Mouse (Mus musculus) layer of hippocampus, postnatal 25 days (tissue): ENCODE data around the gene Exosc2. TPM values are rescaled to one million over a fixed set of nuclear protein-coding genes. Genes with fewer than 3 reads are reported as not detected.

Experiments
- DNase-seq, 2 experiments: peaks; one replicate each; pipeline ENCODE4 v3.0.0; 2022; ENCODE audit warnings: mixed read lengths in 2 of 2, low spot score in 1 of 2; ENCODE audit errors: extremely low spot score in 1 of 2
- total RNA-seq, 2 experiments: library from RNA; stranded (reverse); gene quantifications; 2 replicates each; pipeline ENCODE4 v1.2.3; 2021

Exosc2 gene
- 10 to 100 TPM; 20.3 to 20.6 TPM for total RNA-seq

DNA sequence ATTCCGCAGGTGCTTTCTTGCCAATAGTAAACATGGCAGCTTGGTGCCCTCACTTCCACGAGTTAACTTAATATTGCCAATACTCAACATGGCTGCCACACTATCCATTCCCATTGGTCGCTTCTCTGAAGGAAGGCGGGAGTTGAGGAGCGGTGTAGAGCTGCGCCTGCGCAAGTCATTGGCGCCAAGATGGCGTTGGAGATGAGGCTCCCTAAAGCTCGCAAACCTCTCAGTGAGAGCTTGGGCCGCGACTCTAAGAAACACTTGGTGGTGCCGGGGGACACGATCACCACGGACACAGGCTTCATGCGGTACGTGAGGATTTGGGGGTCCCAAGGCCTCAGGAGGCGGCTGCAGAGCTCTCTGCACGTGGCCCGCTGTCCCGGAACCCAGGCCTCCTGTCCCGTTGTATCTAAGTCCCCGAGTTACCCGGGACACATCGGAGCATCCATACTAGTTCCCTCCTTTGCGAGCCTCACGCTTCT lies at the start of gene Exosc2:
Gene Exosc2 (plus strand): TSS at position 165 of the 485 bp plus-strand sequence.
- peak; percentile 73 to 74 for DNase-seq

DNA sequence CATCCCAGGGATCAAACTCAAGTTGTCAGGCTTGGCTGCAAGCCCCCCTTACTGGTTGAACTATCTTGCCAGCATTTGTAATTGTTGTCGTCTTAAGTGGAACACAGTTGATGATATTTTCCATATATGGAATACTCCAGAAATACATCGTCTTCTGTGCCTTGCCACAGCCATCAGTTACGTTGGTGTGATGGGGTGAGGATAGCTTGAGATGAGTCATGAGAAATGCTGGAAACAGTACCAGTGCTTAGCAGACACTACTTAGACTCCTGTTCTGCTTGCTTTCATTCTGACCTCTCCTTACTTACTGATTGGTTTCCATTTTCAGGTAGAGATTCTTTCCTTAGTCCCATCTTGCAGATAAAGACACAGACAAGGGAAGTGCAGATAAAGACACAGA lies 37.0 kb upstream of the Exosc2 start:
- DNase-seq, result no peak

DNA sequence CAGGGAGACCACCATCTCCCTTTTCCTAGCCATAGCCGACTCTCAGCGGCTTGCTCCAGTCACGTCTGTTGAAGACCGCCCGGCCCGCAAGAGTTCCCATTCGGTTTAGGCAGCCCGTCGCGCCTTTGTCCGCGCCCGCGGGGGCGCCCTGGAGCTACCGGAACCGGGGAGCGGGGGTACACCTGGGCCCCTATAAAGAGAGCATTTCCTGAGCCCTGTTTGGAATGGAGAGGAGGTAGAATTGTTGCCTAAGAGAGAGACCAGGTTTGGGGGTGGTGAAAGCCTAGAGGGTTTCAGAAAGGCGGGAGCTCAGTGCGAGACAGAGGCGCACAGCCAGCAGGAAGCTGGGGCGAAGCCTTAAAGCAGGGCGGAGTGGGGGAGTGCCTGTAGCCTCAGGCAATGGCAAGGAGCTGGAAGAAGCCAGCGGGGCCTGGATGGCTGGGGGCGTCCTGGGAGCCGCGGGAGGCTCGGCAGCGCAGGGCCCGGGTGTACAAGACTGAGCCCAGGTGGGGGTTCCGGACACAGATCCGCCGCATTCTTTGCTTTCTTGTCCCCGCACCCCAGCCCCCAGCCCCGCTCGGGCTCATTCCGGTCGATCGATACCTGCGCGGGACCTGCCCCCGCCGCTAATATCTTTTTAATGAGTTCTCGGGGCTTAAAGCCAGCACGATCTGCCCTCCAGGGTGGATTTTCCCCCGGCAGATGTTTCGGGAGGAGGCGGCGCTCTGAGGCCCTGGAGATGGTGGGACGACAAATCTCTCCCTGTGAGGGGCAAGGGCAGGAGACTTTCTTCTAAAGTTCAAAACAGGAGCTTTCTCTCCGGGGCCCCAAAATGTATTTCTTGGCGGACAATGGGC lies 35.0 kb upstream of the Exosc2 start:
- no peak for DNase-seq

DNA sequence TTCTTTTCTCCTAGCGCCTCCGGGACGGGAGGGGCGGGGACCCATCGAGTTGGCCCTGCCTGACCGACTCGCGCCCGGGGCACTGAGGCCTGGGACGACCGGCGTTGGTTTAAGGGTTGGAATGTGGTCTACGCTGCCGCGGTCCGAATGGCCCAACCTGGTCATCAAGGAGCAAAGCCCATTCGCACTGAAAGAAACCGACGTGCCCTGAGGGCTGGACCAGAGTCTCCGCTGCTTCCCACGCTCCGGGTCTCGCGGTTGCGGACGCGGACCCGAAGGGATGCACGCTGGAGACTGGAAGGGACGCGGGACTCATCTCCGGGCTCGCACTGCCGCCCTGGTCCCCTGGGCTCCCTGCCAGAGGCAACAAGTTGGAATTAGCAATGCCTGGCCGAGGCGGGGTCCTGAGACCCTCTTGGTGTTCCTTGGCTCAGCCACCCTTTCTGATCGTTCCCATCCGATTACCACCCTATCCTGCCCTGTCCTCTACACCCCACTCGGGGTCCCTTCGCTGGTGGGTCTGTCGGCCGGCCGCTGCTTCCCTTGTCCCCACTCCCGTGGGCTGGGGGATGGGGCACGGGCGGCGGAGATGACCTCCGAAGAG lies 34.3 kb upstream of the Exosc2 start:
- no peak for DNase-seq

DNA sequence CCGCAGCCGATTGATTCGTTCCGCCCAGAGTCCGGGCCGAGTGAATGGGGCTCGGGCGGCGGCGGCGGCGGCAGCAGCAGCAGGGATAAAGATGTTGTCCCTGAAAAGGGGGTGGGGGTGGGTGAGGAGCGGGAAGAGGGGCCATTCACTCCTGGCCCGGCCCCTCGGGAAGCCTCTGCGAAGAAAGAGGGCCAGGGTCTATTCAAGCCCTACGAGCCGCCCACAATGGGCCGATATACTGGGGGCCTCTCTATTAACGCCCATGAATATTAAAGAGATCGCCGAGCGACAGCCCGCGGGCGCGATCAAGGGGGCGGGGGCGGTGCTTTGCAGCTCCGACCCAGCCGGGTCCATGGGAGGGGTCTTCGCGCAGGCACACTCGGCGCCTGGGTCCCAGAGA lies 33.8 kb upstream of the Exosc2 start:
- no peak for DNase-seq

DNA sequence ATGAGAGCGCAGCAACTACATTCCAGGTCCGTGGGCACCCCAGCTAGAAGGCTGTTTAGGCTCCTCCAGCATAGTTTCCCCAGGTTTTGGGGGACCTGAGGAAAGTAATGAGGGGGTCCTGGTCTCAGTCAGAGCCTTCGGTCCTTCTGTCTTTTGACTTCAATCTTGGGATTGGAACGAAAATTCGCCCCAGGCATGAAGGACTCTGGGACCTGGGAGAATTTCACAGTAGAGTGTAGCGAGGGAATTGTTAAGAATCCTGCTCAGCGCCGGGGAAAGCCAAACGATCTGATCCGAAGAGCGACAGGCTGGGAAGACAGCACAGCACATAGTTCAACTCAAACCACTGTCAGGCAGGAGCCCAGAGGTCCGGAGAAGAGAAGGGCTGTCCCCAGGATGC lies 33.2 kb upstream of the Exosc2 start:
- DNase-seq, result no peak

DNA sequence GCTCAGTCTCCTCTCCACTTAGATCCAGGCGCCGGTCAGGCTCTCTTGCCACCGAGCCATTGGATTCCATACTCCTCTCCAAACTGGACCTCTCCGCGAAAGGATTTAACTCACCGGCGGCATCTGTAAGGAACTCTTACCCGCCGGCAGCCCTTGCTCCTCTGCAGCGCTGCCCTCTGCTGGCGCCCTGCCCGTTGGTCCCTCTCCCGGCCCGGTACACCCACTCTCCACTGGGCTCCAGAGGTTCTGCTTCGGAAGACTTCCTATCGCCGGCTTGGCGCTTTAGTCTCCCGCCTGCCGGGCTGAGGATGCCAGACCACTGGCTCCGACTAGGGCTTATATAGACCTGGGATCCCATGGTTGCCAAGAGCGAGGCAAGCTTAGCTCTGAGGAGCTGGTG lies 32.7 kb upstream of the Exosc2 start:
- DNase-seq, result peak in 1 of 2 experiments; percentile 38

DNA sequence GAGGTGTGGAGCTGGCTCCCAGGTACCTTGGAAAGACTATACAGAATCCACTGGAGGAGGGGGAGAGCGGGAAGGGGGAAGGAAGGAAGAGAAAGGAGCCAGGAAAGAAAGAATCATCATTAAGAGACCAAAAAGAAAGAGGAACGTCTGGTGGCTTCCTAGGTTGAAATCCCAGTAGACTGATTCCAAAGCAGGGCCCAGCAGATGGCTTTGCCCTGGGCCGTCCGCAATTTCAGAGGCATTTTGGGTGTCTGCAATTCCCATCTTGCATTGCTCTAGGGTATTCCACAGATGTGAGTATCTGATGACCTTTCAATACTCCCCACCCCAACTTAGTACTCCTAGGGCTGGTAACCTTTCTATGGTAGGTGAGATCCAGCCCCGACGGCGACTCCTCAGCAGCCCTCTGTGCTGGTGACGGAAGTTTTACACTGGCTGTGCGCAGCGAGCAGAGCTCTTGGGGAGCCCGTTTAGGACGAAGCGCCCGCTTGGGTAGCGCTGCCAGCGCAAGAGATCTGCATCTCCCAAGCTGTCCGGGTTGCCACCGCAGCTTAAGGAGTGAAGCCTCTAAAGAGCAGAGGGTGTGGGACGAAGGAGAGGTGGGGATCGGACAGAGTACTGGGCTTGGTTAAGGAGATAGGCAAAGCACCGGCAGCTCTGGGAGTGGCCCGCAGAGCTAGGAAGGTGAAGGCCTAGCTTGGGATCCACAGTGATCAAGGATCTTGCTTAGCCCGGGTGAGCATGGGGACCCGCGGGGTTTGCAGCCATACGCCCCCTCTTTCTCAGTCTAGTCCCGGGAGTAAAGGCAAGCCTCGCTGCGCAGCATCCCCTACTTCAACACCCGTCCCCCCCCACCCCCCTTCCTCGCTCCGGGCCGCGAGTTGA lies 31.7 kb upstream of the Exosc2 start:
- no peak for DNase-seq

DNA sequence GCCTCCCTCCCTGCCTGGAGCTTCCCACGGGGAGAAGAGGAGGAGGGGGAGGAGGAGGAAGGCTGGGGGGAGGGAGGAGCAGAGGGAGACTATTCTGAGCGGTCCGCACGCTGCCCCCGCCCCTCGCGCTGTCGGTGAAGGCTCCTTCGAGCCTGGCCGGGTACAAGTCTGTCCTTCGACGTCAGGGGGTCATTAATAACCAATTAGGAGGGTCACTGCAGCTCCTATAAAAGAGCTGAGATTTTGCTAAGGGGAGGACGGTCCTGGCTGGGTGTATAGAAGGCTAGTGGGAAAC lies 31.1 kb upstream of the Exosc2 start:
- no peak for DNase-seq

DNA sequence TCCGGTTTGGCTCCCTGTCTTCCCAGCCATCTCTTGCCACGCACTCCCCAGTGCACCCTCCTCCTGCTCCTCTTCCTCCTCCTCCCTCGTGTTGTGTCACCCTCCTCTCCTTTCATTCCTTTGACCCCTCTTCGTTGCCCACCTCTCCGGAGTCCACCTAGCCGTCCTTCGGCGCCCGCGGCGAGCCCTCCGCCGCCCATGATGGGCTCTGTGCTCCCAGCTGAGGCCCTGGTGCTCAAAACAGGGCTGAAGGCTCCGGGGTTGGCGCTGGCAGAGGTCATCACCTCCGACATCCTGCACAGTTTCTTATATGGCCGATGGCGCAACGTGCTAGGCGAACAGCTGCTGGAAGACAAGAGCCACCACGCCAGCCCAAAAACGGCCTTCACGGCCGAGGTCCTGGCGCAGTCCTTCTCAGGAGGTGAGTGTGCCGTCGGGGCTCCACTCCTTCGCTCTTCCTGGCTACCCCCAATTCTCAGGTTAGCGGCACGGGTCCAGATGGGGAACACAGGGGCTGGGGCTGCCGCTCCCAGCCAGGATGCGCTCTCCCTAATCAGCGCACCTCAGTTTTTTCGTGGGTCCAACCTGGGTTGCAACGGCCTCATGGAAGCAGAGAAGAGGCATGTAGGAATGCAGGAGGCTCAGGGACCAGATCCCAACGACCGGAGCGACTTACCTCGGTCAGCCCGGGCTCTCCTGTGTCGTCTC lies 30.5 kb upstream of the Exosc2 start, which contains the start of gene Prdm12:
Gene Prdm12 (plus strand): TSS at position 137 of the 708 bp plus-strand sequence.
- no peak for DNase-seq

DNA sequence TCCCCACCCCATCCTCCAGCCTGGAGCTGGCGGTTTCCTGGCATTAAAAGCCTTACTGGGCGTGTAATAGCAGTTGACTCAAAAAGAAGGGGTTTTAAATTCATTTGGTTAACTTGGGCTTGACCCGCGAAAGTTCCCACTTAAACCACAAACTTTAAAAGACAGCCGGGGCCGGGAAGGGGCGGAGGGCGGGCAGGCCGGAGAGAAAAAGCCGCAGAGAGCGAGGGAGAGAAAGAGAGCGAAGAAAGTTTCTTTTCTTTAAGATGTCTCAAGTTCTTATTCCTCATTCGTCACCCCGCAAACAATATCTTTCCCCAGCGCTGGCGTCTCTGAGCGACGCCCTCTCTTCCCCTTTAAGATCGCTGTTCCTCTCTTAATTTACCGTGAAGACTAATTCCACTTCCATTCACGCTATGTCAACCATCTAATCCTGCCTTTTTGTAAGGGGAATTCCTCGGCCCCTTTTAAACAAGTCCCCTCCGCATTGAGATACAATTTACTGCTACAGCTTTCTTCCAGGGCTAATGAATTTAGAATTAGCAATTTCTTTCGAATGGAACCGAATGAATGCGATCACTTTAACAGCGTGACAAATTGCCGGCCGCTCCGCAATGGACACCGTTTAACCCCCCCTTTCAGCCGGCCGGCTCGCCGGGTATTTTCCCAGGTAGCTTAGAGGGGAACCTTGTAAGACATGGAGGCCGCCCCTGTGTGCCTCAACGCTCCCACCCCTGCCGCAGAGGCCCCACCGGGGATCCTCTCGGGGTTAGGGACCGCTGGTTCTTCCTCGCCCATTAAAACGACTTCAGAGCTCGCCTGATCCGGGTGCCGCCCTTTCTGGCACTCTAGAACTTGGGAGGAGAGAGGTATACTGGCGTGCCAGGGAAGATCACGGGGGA lies 29.7 kb upstream of the Exosc2 start:
- no peak for DNase-seq

DNA sequence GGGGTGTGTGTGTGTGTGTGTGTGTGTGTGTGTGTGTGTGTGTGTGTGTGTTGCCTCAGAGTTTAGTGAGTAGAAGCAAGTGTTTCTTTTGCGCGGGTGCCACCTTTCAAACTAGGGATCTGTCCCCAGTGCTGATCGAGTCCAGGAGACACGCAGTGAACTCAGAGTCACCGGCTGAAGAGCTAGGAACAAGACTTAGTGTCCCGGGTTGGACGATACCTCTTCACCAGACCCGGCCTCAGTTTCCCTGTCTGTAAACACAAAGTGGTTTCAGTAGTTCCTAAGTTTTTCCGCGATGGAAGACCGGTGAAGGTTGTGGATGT lies 29.0 kb upstream of the Exosc2 start:
- DNase-seq, result no peak

DNA sequence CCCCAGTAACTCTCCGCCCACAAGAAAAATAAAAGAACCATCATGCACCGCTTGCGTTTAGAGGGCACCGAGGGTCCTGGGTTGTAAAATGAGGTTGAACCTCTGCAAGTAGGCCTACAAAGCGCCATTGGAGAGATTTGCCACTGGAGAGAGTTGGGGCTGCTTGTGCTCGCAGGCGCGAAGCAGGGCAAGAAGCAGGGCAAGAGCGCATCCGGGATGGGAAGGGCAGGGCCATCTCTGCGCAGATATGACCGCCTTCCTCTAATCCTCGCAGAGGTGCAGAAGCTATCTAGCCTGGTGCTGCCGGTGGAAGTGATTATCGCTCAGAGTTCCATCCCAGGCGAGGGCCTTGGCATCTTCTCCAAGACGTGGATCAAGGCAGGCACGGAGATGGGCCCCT lies 28.6 kb upstream of the Exosc2 start:
- no peak for DNase-seq

DNA sequence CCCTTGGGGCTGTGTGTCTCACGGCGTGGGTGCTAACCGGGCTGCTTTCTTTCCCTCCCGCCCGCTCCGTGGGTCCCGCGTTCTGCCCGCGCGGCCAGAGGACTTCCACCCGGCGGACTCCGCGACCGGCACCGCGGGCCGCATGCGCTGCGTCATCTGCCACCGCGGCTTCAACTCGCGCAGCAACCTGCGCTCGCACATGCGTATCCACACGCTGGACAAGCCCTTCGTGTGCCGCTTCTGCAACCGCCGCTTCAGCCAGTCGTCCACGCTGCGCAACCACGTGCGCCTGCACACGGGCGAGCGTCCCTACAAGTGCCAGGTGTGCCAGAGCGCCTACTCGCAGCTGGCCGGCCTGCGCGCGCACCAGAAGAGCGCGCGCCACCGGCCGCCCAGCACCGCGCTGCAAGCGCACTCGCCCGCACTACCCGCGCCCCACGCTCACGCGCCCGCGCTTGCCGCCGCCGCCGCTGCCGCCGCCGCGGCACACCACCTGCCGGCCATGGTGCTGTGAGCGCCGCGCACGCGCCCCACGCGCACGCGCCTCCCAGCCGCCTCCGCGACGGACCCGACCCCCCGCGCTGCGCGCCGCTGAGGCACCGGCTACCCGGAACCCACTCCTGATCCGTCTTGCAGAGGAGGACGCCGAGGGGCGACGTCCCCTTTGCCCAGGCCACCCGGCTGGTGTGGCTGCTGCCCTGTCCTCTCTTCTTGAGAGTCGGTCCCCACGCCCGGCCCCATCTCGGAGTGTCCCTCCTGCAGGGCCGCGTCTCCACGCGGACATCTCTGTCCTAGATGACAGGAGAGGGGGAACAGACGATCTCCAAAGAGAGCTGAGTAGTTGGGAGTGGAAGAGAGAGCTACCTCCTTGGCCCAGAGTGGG lies 16.3 kb upstream of the Exosc2 start:
- DNase-seq, result peak; percentile 41 to 50

DNA sequence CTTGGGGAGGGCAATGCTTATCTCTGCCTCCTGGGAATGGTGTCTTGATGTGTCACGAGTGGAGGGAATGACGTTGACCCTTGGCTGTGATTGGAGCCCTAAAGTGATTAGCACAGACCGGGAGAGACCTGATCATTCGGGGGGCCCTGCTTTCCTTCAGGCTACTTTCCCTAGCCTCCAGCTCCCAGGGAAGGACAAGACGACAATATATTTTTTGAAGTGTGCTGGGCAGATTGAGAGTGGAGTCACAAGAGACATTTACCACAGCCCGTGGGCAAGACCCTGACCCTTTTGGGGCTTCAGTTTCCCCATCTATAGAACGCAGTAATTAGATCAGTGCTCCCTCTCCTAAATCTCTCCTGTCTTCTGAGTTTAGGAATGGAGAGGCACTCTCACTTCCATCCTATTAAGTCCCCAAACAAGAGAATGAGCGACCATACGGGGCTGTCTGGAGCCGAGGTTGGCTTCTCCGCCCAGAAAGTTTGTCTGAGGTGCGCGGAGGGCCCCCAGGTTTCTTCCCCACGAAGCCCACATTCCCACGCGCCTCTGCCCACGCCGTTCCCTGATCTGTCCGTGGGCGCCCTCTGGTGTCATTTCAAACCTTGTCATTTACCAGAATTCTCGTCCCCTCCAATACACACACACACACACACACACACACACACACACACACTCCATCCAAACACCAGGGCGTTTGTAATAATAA lies 15.5 kb upstream of the Exosc2 start:
- DNase-seq, result peak; percentile 62 to 86

DNA sequence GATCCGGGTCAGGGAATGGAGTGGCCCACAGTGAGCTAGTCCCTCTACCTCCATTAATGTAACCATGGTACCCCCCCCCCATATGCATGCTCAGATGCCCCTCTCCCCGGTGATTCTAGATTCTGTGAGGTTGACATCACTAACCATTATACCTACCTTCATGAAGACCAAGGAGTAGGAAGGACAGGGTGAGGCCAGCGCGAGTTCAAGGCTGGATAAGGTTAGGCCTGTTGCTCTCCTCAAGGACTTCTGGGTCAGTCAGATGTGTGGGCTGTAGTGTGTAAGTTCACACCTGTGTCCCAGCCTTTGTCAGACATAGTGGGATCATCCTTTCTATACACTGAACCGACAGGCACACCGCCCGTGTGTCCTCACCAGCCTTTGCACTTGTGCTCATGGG lies 14.1 kb upstream of the Exosc2 start:
- DNase-seq, result no peak

DNA sequence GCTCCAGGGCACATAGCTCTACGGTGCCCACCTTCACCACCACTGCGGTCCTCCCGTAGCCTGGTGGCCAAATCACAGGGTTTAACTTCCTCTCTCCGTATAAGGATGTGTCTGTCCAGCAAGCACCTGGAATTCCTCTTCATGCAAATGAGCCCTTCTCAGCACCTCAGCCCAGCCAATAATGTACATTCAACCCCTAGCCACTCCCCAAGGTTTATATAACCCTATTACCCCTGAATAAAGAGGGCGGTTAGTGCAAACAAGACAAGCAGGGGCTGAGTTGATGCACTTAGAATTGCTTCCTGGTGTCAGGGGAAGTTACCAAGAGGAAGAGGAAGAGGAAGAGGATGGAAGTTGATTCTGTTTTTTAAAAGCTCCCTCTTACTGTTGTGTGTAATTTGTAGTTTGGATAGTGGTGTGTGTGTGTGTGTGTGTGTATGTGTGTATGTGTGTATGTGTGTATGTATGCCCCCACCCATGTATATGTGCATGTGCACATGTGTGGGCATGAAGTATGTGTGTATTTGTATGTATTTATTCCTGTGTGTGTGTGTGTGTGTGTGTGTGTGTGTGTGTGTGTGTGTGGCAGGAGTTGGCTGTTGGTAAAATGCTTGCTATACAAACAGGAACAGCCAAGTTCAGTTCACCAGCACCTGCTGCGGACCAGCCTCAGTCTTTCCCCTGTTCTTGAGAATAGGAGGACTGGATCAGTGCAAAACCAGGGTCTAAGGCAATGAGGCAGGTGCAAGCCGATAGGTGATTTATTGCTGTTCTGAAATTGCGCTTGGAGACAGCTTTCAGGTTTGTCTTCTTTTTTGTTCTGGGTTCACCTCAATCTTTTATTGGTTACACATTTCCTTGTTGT lies 7.3 kb upstream of the Exosc2 start:
- no peak for DNase-seq
